Mouse (Mus musculus): ENCODE measurements around the gene Cbx4.

GRCm38 (mm10) chr11:119072239-119072638 lies 13.8 kb downstream of the Cbx4 start:
- TF ChIP-seq CTCF (IDR thresholded peaks at IDR 0.05) (no peak), EP300 (IDR thresholded peaks at IDR 0.05) (no peak)

Data from lung, postnatal 0 days (tissue).